Mouse (Mus musculus) adrenal gland, adult 18-20 months (tissue): ENCODE results near the gene Aff1. TPM values are rescaled to one million over a fixed set of nuclear protein-coding genes. Genes with fewer than 3 reads are reported as not detected.

Experiments
- DNase-seq, 2 experiments: peaks; one replicate each; pipeline ENCODE4 v3.0.0; 2021 to 2022; ENCODE audit warnings: low spot score in 2 of 2
- total RNA-seq, 2 experiments: library from RNA; stranded (reverse); gene quantifications; 1 replicate in 1 of 2; 2 replicates in 1 of 2; pipeline ENCODE4 v1.2.3; 2021

The Aff1 gene
- total RNA-seq, 2 experiments from 2014 or later: 40.3 to 43.8 TPM

DNA sequence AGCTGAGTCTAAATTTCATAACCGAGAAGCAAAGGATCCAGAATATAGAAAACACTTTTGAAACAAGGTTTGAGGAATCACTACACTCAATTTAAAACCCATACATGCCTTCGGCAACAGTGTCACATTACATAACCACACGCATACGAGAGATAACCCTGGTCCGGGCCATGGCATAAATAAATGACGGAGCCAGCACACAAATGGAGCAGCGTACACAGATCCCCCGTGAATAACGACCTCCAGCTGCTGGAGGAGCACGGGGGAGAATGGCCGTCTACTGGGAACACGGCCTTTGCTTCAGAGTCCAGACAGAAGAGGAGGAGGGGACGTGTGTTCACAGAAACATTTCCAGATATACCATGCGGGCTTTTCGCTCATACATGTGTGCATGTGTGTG lies 197.6 kb downstream of the Aff1 start:
- no peak for DNase-seq

DNA sequence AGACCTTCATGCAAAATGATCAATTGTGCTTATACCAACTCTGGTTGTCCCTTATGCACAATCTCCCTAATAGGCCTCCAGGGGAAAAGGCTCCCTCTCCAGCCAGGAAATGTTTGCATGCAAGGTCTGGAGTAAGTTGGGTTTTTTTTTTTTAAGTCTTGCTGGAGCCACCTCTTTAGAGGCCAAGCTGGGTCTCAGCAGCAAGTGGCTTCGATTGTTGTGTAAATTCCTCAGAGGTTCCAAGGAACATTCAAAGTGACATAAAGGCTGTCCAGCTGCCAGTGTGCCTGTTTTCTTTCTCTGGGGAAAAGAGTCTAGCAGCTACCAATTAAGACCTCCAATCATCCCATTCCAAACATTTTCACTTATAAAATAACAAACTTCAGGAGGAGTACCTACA lies 206.1 kb downstream of the Aff1 start:
- DNase-seq: no peak

Other genes starting within 250 kb of the Aff1 start
- 1 to 10 TPM; 3.1 to 3.4 TPM for gene Slc10a6, start 63.0 kb upstream of the Aff1 start, total RNA-seq
- not detected for gene 1700016H13Rik, start 36.4 kb upstream of the Aff1 start, total RNA-seq
- gene Klhl8, start 218.9 kb downstream of the Aff1 start, total RNA-seq: 10 to 100 TPM; 13.6 to 20.2 TPM